Mouse (Mus musculus) kidney, adult 9 months (tissue): ENCODE measurements around the gene Arid3a.

Experiments
- DNase-seq: peaks from one replicate; pipeline ENCODE4 v3.0.0; 2022

Arid3a gene

DNA sequence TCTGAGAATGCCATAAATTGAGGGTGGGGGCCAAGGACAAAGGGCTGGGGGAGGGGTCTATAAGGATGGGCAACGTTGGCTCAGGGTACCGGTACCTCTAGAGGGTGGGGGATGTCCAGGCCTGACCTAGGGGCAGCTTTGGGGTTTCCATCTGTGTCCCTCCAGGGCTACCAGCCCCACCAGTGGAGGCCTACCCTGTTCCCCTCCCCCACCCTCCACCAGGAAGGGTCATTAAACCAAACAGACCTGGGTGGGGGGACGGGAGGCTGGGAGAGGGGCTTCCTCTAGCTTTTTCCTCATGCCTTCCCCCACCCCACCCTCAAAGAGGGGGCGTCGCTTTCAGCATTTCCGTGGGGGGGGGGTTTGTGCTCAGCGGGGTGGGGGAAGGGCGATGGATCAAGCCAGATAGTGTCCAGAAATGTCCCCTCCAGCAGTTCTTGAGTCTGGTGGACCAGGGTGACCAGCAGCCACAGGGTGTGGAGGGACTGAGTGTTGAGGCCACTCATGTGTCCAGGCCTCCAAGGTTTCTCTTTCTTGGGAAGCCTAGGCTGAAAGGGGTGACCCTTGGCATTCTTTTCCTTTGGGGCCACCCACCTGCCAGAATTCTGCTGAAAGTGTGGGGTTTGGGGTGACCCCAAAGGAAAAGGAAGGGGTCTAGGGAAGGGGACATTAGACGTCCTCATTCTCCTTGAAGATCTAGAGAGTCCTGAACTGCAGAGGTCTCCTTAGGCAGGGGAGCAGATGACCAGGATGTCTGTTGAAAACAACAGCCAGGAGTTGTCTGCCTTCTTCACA lies 2.3 kb downstream of the Arid3a start:
- DNase-seq, result no peak

DNA sequence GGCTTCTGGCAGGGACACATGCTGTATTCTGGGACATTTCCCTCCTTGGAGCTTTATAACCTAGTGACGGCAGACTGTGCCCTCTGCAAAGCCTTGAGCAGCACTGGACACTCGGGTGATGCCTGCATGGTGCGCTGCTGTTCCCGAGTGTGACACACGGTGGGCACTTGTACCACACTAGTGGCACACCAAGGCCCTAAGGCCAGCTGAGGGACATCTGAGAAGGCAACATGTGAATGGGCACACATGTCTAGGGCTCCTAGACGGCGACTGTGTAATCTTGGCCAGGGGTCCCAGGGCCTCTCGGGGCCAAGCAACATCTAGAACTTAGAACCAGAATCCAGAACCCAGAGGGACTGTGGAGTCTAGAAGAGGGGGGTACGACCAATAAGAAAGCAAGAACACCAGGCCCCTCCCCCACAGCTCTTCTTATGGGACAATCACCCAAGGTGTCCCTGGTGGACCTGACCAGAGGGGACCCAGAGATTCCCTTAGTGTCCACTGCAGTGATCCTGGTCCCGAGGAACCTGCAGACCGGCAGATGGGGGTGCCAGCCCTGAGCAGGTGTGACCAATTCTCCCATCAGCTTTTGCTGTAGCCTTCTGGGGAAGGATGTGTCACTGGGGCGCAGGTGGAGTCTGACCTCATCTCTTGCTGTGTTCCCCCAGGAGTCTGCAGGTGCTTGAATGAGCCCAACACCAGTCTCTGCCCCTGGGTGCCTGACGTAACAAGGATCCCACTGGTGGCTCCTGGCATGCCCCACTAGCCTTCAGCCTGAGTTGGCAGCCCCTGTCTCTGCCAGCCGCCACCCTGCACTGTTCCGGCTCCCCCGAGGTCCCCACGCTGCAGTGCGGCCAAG lies 3.4 kb downstream of the Arid3a start:
- DNase-seq, result no peak

DNA sequence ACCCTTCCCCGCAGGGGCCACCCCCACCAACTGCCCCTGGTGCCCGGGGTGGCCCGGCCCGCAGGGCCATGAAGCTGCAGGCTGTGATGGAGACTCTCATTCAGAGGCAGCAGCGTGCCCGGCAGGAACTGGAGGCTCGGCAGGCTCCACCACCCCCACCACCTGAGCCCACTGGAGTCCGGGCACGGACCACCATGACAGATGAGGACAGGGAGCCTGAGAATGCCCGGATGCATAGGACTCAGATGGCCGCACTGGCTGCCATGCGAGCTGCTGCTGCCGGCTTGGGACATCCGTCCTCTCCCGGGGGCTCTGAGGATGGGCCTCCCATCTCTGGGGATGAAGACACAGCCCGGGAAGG lies 4.0 kb downstream of the Arid3a start:
- no peak for DNase-seq

DNA sequence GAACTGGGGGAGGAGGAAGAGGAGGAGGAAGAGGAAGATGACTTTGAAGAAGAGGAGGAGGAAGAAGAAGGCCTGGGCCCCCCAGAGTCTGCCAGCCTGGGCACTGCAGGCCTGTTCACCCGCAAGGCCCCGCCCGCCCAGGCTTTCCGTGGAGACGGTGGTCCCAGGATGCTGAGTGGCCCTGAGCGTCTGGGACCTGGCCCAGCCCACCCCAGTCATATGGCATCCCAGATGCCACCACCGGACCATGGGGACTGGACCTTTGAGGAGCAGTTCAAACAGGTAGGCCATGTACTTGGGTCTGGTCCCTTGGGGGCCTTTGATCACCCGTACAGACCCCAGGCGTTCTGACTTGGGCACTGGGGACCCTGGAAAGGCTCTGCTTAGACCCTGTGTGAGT lies 5.0 kb downstream of the Arid3a start:
- no peak for DNase-seq

DNA sequence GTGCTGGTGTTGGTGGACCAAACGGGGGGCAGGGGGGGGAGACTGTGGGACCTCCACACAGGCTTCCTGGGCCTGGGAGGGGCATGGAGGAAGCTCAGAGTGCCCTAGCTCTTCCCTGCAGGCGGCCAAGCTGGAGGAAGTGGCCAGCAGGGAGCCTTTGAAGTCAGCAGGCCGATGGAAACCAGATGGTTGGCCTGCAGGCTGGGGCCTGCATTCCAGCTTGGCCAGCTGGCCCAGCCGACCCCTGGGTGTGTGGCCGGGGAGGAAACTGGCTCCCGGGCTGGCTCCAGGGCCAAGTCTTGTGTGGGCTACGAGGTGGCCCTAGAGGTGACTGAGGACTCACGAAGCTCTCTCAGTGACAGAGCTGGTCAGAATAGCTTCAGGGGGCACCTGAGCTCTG lies 5.9 kb downstream of the Arid3a start:
- peak; percentile 59 for DNase-seq

DNA sequence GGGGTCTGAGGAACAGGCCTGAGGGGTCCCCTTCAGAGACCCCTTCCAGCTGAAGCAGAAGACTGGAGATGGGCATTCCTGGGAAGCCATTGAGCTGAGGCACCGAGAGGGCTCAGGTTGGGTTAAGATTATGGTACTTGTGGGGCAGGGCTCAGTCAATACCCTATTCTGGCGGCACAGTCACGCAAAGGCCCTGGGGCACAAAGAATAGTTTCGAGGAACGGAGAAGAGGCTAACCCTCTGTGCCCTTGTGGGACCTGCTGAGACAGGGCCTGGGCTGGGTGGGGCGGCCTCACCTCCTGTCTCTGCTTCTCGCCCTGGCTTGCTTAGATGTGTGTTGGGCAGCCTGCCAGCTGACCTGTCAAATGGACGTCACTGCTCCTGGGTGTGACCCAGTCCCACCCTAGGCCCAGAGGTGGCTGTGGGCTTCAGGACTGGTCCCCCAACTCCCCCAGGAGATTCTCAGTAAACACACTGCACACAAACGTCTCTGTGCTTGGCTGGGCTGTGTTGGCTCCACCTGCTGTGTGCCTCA lies 6.4 kb downstream of the Arid3a start:
- no peak for DNase-seq

DNA sequence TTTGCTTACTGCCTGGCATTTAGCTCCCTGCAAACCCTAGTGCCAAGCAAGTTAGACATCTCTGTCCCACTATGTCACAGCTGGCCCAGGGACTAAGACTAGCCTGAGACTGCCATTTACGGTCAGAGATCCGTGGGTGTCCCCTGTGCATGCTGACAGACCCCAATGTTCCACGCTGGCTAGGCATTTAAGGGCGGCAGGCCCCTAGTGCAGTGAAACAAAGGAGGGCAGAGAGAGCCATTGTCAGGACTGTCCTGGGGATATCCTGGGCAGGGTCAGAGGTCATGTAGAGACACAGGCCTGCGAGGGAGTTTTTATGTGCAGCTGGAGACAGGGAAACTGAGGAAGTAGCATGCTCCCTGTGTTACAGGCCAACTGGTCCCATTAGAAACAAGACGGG lies 7.0 kb downstream of the Arid3a start:
- DNase-seq, result no peak

DNA sequence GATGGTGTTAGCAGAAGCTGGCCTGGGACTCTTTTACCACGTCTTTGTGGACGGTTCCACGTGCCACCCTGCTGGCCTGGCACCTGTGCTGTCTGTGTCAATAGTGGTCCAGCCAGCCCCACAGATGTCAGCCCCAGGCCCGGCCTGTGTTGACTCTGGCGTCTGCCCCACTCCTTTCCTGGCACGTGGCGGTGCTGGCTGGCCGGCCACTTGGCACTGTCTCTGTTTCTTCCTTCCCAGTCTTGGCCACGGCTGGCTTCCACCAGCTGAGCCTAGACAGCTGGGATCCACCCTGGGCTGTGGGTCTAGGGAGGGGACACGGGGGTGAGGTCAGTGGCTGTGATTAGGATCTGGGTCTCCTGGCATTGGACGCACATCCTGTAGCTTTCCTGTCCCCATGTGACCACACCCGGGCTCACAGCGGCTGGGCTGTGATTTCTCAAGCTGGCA lies 7.5 kb downstream of the Arid3a start:
- peak; percentile 89 for DNase-seq

DNA sequence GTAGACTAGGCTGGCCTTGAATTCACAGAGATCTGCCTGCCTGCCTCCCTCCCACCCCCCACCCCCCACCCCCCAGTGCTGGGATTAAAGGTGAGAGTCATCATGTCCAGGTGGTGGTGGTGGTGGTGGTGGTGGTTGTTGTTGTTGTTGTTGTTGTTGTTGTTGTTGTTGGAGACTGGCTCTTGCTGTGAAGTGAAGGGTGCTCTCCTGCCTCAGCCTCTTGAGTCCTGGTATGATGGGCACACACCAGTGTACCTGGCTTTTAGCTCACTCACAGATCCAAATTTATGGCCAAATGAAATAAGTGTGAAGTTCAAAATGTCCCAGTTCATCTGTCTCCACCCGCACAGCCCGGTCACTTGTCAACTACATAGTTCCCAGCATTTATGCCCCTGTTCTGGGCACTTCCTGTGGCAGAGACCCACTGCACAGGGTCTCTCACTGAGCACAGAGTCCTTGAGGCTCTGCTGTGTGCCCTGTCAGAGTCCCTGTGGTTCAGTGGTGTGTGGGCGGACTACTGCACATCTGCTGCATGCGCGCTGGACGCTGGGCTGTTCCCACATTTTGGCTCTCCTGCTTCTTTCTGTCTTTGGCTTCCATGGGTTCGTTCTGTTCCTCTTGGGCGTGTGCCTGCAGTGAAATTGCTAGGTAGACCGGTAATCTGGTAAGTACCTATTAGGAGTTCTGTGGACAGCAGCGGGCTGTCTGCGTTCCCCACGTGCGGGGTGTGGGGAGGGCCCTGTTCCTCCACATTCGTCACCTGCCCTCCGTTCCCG lies 8.1 kb downstream of the Arid3a start:
- DNase-seq, result no peak

DNA sequence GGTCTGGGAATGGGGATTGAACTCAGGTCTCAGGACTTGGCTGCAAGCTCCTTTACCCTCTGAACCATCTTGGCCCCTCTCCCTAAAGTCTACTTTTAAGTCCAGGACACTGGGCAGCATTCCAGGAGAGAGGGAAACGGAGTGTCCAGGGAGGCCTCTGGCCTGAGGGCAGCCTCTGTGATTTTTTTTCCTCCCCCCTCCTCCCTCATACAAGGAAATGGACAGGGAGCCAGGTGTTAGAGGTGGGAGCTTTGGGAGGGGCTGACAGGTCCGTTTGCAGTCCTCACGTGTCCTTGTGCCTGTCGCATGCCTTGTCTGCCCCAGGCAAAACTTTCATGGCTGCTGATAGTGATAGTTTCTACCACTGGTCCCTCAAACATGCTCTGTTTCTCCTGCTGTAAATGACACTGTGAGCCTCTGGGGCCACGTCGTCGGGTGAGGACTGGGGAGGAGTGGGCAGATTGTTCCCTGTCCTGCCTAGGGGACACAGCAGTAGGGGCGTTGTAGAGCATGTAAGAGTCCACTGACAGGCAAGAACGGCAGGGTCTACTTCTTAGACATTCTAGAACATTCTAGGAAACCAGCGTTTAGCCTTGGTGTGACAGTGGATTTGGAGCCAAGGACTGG lies 9.6 kb downstream of the Arid3a start:
- DNase-seq, result peak; percentile 90

DNA sequence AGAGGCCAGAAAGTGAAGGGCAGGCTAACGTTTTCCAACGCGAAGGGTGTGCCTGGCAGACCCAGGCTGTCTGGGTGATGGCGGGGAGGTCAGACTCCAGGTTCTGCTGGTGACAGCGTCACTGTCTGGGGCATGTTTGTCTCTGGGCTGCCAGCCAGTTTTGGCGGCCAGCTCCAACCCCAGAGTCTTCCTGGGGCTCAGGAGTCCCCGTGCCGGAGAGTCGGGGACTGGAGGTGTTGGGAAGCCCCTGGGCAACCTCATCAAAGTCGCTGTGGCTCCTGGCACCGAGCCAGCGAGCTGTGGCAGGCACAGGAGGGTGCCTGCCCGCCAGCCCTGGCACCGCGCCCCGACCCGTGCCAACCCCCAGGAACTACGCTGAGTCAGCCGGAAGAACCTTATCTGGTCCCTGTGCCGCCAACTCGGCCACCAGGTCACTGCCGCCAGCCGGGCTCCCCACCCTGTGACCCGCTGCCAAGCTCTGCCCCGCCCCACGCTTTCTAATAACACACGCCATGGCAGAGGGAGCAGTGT lies 10.1 kb downstream of the Arid3a start:
- peak; percentile 80 for DNase-seq

DNA sequence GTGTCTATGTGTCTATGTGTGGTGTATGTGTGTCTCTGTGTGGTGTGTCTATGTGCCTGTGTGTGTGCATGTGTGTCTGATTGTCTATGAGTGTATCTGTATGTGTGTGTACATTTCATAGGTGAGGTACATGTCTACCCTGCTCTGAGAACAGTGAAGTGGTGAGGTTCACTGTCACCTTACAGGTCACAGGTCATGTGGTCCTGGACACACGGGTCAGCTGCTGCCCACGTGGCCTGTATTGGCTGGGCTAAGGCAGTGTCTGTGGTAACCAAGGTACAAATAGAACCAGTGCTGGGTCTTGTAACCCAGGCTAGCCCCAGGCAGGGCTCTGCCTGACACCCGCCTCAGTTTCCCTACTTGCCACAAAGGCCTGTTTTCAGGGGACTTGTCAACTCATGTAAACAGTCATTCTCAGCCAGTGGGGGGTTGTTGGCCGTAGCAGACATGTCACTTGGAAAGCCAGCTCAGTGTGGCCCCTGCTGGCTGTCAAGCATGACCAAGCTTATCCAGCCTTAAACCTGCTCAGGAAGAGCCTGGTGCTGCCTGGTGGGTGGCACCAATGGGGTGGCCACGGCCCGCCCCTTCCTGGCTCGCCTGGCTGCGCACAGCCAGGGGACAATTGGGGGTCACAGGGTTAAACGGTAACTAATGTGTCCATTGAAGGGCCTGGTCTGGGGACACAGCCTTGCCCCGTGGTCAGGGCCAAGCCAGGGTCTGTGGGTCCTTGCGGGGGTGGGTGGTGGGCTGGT lies 11.1 kb downstream of the Arid3a start:
- peak; percentile 72 for DNase-seq

DNA sequence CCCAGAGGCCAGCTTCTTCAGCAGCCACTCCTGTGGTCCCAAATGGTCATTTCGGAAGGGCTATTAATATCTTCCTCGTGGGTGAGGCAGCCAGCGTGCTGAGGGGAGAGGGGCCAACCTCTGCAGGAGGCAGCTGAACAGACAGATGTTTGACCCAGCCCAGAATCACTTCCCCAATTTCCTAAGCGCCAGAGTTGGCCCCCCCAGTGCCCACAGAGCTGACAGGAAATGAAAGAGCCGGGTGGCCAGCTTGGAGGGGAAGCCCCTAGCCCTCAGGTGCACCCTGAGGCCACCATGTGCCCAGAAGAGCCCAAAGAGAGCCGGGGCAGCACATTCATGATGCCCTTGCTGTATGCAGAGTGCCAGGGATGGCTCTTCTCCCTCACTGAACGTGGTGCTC lies 13.9 kb downstream of the Arid3a start:
- DNase-seq, result no peak

DNA sequence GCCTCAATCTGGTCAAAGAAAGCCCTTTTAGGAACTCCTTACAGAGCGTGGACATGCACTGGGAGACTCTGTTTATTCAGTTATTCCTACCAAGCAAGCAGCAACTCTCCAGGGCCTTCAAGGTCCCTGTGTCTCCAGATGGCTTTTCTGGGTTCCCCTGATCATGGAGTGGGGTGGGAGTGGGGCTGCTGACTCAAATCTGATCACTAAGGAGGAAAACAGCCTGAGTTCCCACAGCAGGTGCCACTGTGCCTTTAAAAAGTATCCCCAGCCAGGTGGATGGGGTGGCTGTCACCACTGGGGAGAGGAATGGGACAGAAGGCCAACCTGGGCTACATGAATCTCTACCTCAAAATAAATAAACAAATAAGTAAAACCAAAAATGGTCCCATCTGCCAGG lies 16.1 kb downstream of the Arid3a start:
- DNase-seq, result no peak

DNA sequence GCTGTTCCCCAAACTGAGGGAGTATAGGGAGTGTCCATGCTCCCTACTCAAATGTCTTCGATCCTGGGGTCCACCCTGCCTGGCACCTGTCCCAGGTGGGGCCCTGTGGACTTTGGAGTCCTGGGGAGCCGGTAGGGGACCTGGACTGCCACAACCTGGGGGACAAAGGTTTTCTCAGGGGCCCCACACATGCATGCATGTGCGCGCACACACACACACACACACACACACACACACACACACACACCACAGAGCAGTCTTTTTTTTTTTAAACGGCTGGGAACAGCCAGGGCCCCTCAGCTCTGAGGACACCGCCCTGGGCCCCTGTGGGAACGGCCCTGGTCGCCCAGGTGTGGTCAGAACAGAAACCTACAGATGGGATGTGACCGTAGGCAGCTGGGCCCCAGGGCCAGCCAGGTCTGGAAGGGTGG lies 16.6 kb downstream of the Arid3a start:
- no peak for DNase-seq

DNA sequence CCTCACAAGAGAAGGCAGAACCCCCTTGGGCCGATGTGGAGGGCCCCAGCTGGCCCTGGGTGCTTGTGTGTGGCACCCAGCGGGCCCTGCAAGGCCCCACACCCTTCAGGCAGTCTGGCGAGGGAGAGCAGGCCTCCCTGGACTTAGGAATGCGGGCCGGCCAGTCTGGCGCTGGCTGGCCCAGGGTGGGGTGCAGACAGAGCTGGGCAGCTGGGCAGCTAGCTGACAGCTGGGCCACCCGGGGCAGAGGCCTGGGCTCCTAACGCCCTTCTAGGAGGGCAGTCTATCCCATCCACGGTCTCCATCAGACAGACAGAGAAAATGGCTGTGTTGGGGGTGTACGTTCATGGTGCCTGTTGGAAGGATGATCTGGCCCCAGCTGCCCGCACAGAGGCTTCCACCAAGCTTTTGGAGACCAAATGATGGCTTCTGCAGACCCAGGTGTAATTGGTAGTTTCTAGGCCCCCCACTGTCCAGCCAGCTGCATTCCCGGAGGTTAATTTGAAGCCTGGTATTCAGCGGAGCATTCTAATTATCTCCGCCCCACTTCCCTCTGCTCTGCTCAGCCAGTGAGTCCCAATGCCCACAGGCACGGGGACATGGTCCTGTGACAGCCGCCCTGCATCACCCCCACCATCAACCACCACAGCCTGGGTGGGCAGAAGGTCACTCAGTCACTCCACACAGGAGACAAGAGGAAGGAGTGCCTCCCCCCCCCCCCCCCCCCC lies 18.8 kb downstream of the Arid3a start:
- peak; percentile 75 for DNase-seq

DNA sequence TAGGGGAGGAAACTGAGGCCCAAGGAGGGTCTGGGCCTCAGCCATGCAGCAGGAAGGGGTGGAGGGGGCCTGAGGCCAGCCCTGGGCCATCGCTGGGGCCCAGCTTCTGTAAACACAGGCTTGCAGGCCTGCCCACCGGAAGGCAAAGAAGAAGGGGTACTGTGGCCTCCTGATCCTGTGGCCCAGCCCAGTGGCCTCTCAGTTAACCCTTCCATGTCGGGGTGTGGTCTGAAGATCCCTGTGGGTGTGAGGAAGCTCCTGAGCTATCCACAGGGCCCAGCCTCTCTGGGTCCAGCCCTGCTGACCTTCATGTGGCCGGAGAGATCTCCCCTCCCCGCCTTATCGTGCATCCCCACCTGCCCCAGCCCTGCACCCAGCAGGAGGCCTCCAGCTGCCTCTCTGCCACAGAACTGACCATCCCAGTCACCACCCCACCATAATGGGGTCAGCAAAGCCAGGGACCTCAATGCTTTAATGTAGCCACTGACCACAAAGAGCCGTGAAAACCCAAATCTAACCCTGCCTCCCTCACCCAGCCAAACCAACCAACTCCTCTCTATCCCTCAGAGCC lies 20.0 kb downstream of the Arid3a start:
- DNase-seq, result no peak

DNA sequence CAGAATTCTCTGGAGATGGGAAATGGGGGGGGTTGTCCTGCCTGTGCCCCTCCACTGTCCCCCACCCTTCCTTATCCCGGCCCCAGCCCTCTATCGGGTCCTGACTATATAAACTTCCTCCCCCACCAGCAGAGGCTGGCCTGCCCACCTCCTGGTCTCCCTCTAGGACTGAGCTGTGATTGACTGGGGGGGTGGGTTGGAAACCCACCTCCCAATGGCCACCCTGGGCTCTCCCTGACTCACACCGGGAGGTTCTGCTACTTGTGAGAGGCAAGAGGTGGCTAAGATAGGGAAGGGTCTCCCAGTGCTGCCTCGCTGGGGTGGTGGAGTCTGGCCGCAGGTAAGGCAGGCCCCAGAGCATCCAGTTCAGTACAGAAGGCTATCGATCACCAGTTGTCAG lies 20.7 kb downstream of the Arid3a start:
- no peak for DNase-seq

DNA sequence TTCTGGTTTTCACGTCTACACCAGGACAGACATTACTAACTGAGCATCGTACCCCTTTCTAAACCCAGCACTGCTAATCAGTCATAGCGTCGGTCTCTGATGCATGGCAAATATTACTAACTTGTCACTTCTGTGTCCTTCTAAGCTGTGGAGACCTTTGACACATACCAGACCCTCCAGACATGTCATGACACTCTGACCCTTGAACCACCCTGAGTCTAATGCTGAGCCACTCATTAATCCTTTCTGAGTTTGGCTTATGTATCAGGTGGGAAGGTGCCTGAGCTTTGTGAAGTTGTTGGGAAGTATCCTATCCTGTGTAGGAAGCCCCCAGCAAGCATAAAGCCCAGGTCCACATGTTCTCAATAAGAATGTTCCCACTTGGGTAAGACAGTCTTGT lies 23.0 kb downstream of the Arid3a start:
- DNase-seq, result peak; percentile 77

DNA sequence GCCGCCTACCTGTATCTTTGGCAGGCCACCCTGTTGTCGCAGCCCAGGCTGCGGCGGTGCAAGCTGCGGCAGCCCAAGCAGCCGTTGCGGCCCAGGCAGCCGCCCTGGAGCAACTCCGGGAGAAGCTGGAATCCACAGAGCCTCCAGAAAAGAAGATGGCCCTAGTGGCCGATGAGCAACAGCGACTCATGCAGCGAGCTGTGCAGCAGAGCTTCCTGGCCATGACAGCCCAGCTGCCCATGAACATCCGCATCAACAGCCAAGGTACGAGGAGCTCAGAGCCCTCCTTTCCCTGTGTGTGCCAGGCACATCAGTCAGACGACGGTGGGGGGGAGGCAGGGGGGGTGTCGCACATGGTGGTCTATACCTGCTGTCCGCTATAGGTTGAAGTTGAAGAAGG lies 23.8 kb downstream of the Arid3a start:
- DNase-seq, result no peak

DNA sequence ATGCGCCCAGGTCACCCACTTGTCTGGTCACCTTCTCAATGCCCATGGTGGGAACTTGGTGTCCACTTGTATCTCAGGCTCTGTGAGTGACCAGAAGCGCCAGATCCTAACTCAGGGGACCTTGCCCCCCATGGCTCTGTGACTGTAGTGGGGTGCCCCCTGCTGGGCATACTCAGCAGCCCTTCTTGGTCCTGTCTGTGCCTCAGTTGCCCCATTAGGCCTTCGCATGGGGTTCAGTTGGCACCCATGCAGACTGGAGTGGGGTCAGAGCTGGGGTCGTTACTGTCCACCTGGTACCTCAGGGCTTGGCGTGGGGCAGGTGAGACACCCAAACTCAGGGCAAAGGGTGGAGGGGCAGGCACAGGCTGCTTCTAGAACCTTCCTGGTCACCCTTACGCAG lies 27.1 kb downstream of the Arid3a start:
- DNase-seq, result peak; percentile 63
